Mouse (Mus musculus): ENCODE results near the gene Rab14.

- TF ChIP-seq EP300 (IDR thresholded peaks at IDR 0.05): no peak
- TF ChIP-seq CTCF (IDR thresholded peaks at IDR 0.05): no peak
Measured at GRCm38 (mm10) chr2:35156985-35157384, 43.9 kb downstream of the Rab14 start.

All from lung, postnatal 0 days (tissue).